In the genomic region with DNA sequence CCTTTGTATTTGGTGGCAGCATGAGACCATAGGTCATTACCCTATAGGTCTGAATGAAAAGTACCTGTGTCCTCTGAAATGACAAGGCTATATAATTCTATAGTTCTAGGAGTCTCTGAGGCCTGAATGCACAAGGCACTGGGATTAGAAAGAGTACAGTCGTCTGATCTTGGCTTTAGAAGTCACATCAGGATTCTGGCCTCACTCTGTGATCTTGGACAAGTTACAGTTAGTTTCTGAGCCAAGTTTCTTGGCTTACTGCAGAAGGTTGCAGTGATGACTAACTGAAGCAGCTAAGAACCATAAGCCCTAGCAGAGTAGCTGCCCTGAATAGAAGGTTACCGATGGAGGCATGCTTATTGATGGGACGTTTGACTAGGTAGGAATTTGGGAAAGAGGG, we compare ENCODE assay signal across 8 mouse cellular contexts. TPM values are rescaled to one million over a fixed set of nuclear protein-coding genes. Genes with fewer than 3 reads are reported as not detected.
DNase-seq lines count a peak whose midpoint lies in the region; ATAC-seq and TF ChIP-seq lines count a peak whose summit lies in the region.

No protein-coding gene starts in this region.

- peak; percentile 40 for DNase-seq in gastrocnemius, adult 18-20 months (ENCODE audit: low spot score)
- no peak for DNase-seq in gastrocnemius, postnatal 10 days
- peak; percentile 21 for DNase-seq in adrenal gland, postnatal 14 days
- DNase-seq in limb, embryonic 14.5 days (ENCODE audit: low spot score) = no peak
- no peak for DNase-seq in layer of hippocampus, adult 9-10 months (ENCODE audit: low spot score)
- no peak for DNase-seq in right cerebral cortex, adult 18-20 months

- H3K4me2 ChIP-seq in heart, embryonic 16.5 days (ENCODE audit: low read depth, low read length) = peak overlapping the region; percentile 78
- H3K4me2 ChIP-seq in limb, embryonic 14.5 days (replicated peaks; ENCODE audit: low read depth, low read length, severe bottlenecking) = peak overlapping the region; percentile 71
- H3K4me2 ChIP-seq in stomach, embryonic 14.5 days (replicated peaks; ENCODE audit: low read depth, low read length) = peak overlapping the region; percentile 76

- peaks cover 12% of the 10 kb centered on the region for H3K4me1 ChIP-seq in heart, embryonic 16.5 days (ENCODE audit: control insufficient read depth, insufficient read depth, low read length)
- H3K4me1 ChIP-seq in limb, embryonic 14.5 days (ENCODE audit: control insufficient read depth, insufficient read depth, low read length) = peaks cover 16% of the 10 kb centered on the region
- H3K4me1 ChIP-seq in stomach, embryonic 14.5 days (ENCODE audit: control insufficient read depth, insufficient read depth, low read length) = peaks cover 12% of the 10 kb centered on the region

- no peak for TF ChIP-seq POLR2A in limb, embryonic 14.5 days (IDR thresholded peaks at IDR 0.05; ENCODE audit: borderline replicate concordance, extremely low read depth, insufficient read depth, insufficient read length)

- no peaks in the 10 kb centered on the region for H3K36me3 ChIP-seq in heart, embryonic 16.5 days (ENCODE audit: control insufficient read depth, insufficient read depth)
- H3K36me3 ChIP-seq in limb, embryonic 14.5 days (ENCODE audit: control insufficient read depth, insufficient read depth, low read length) = no peaks in the 10 kb centered on the region
- H3K36me3 ChIP-seq in stomach, embryonic 14.5 days (ENCODE audit: control insufficient read depth, insufficient read depth, low read length) = no peaks in the 10 kb centered on the region; the same call in 1 of the 2 replicates

- H3K27me3 ChIP-seq in heart, embryonic 16.5 days (ENCODE audit: control insufficient read depth, insufficient read depth, low read length) = no peaks in the 10 kb centered on the region
- H3K27me3 ChIP-seq in limb, embryonic 14.5 days (ENCODE audit: control insufficient read depth, insufficient read depth, low read length) = no peaks in the 10 kb centered on the region
- H3K27me3 ChIP-seq in stomach, embryonic 14.5 days (ENCODE audit: control insufficient read depth, insufficient read depth, low read length) = no peaks in the 10 kb centered on the region

- H3K9me3 ChIP-seq in heart, embryonic 16.5 days (replicated peaks; ENCODE audit: control insufficient read depth, low read length) = no peaks in the 10 kb centered on the region
- H3K9me3 ChIP-seq in limb, embryonic 14.5 days (ENCODE audit: control insufficient read depth, low read length) = no peaks in the 10 kb centered on the region
- no peaks in the 10 kb centered on the region for H3K9me3 ChIP-seq in stomach, embryonic 14.5 days (ENCODE audit: control insufficient read depth, low read depth, low read length)

- peak overlapping the region; percentile 99 for H3K27ac ChIP-seq in heart, embryonic 16.5 days (ENCODE audit: low read length)
- H3K27ac ChIP-seq in limb, embryonic 14.5 days (replicated peaks; ENCODE audit: low read depth, low read length) = 0 out of 2 replicates have a peak overlapping the region, but pooled peaks have one; percentile 14
- no peak overlapping the region for H3K27ac ChIP-seq in stomach, embryonic 14.5 days (ENCODE audit: low read length)

- 40% methylated on average over 3 of the region's 3 CpGs for WGBS in heart, embryonic 16.5 days
- 23% methylated on average over 3 of the region's 3 CpGs for WGBS in limb, embryonic 14.5 days
- WGBS in stomach, embryonic 14.5 days = 35% methylated on average over 3 of the region's 3 CpGs

- peak overlapping the region; percentile 72 for H3K4me3 ChIP-seq in heart, embryonic 16.5 days (ENCODE audit: low read length)
- H3K4me3 ChIP-seq in limb, embryonic 14.5 days (replicated peaks; ENCODE audit: low read length) = peak overlapping the region; percentile 66
- peak overlapping the region; percentile 55; the same call in 1 of the 2 replicates for H3K4me3 ChIP-seq in stomach, embryonic 14.5 days (ENCODE audit: low read depth, low read length)

- peak overlapping the region; percentile 80 for H3K9ac ChIP-seq in heart, embryonic 16.5 days (ENCODE audit: low read length)
- no peak overlapping the region for H3K9ac ChIP-seq in limb, embryonic 14.5 days (ENCODE audit: low read depth, low read length, severe bottlenecking)
- H3K9ac ChIP-seq in stomach, embryonic 14.5 days (replicated peaks; ENCODE audit: low read depth, low read length) = no peak overlapping the region; the same call in 1 of the 2 replicates

- no peak for ATAC-seq in heart, embryonic 16.5 days (replicated peaks; ENCODE audit: extremely low read depth, insufficient read depth, low FRiP score)
- ATAC-seq in limb, embryonic 14.5 days (ENCODE audit: low FRiP score, low read depth) = no peak
- ATAC-seq in stomach, embryonic 14.5 days (ENCODE audit: insufficient number of reproducible peaks, insufficient read depth, low FRiP score, low read depth) = no peak

RNA-seq across cellular contexts. Expression of gene Prcp, which starts 1.8 kb away (rescaled TPM):
- total RNA-seq in gastrocnemius, adult 18-20 months (2021) = 1 to 10 TPM; 2.7 to 3.2 TPM
- 10 to 100 TPM; 22.4 to 30.9 TPM for total RNA-seq in gastrocnemius, postnatal 10 days (2021)
- total RNA-seq in adrenal gland, postnatal 14 days (2021) = 20.3 and 26.9 TPM in 2 replicates
- polyA plus RNA-seq in heart, embryonic 16.5 days (2015; fragmentation: Nextera tagmentation; extraction: Ambion mirVana) = 19.2 and 20.9 TPM in 2 replicates
- polyA plus RNA-seq in limb, embryonic 14.5 days (2012; rRNA removed) = 26.6 and 27.0 TPM in 2 replicates
- polyA plus RNA-seq in limb, embryonic 14.5 days (2014; fragmentation: Nextera tagmentation; extraction: Ambion mirVana) = 26.3 and 28.6 TPM in 2 replicates
- polyA plus RNA-seq in stomach, embryonic 14.5 days (2014; fragmentation: Nextera tagmentation; extraction: Ambion mirVana) = 26.0 and 27.3 TPM in 2 replicates

RNA-seq across cellular contexts. Expression of gene Ddias, which starts 2.0 kb away (rescaled TPM):
- under 1 TPM in 1 of 2 experiments, not detected in 1; 0.07 TPM for total RNA-seq in gastrocnemius, adult 18-20 months (2021)
- 1 to 10 TPM in 1 of 2 experiments, under 1 TPM in 1; 0.82 to 1.4 TPM for total RNA-seq in gastrocnemius, postnatal 10 days (2021)
- 2.4 TPM in 2 replicates for total RNA-seq in adrenal gland, postnatal 14 days (2021)
- polyA plus RNA-seq in heart, embryonic 16.5 days (2015; fragmentation: Nextera tagmentation; extraction: Ambion mirVana) = 8.4 and 9.0 TPM in 2 replicates
- 3.1 and 4.4 TPM in 2 replicates for polyA plus RNA-seq in limb, embryonic 14.5 days (2012; rRNA removed)
- 11.5 and 12.1 TPM in 2 replicates for polyA plus RNA-seq in limb, embryonic 14.5 days (2014; fragmentation: Nextera tagmentation; extraction: Ambion mirVana)
- 9.9 and 13.2 TPM in 2 replicates for polyA plus RNA-seq in stomach, embryonic 14.5 days (2014; fragmentation: Nextera tagmentation; extraction: Ambion mirVana)

Comparison
In these comparisons a context has a peak if more than half of its experiments do, and no peak if none do; other contexts are left out.
1. DNase-seq: peak in gastrocnemius, adult 18-20 months (single experiment) and adrenal gland, postnatal 14 days (single experiment); none in gastrocnemius, postnatal 10 days (single experiment), limb, embryonic 14.5 days (single experiment), layer of hippocampus, adult 9-10 months (single experiment) and right cerebral cortex, adult 18-20 months (single experiment).
2. Peak in every context shown above with its lines, with median percentiles within 50 percentile points of each other: H3K4me2 ChIP-seq and H3K4me3 ChIP-seq.